Mouse (Mus musculus): Measurements from ENCODE around the gene Gbp9.

DNA sequence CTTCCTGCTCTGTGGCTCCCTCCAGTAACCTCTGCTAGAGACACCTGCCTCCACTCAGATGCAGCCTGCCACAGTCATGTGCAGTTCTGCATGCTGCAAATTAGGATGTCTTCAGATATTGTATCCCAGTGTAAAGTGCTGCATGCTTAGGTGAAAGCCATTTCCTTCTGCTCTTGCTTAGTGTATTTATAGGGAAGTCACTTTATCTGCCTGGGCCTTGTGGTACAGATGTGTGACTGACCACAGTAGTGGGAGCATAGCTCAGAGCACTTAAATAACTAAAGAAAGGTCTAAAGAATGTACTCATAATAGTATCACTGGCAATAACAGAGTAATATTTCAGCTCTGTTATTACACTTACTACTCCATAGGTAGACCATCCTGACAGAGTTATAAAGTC lies 57.4 kb downstream of the Gbp9 start:
- TF ChIP-seq POLR2A (IDR thresholded peaks at IDR 0.05; ENCODE audit: low read depth, low read length) (no peak), CTCF (IDR thresholded peaks at IDR 0.05; ENCODE audit: extremely low read depth, insufficient read depth, insufficient read length, insufficient replicate concordance) (no peak)
